Mouse (Mus musculus): ENCODE data around the gene Pgam5.

GRCm38 (mm10) chr5:110227336-110227883 is 42.3 kb downstream of the Pgam5 start:
- TF ChIP-seq CTCF (IDR thresholded peaks at IDR 0.05; ENCODE audit: low read depth), result no peak
- no peak for TF ChIP-seq EP300 (IDR thresholded peaks at IDR 0.05; ENCODE audit: low read depth)

All from heart, postnatal 0 days (tissue).